10 mouse cellular contexts compared by ENCODE assay signal in genomic region chr4:35884946-35885460, GRCm38 (mm10).
DNase-seq lines count a peak whose midpoint lies in the region; ATAC-seq lines count a peak whose summit lies in the region.
"Had no signal": no experiment of that assay in that cellular context is flagged by ENCODE, and none has a peak within 500 bp of the region (broad histone marks: within the 10 kb centered on the region; RNA-seq: fewer than 3 reads in every experiment).

No protein-coding gene starts in this region.

- H3K36me3 ChIP-seq in hindbrain, embryonic 10.5 days, result no peaks in the 10 kb centered on the region
- H3K36me3 ChIP-seq in hindbrain, embryonic 12.5 days, result no peaks in the 10 kb centered on the region
- H3K36me3 ChIP-seq in midbrain, embryonic 11.5 days (ENCODE audit: control insufficient read depth, insufficient read depth, low read length), result no peaks in the 10 kb centered on the region
- no peaks in the 10 kb centered on the region for H3K36me3 ChIP-seq in midbrain, embryonic 15.5 days (replicated peaks)
- H3K36me3 ChIP-seq: stomach, embryonic 15.5 days had no signal

- H3K27ac ChIP-seq in hindbrain, embryonic 10.5 days, result no peak overlapping the region
- H3K27ac ChIP-seq in hindbrain, embryonic 12.5 days, result no peak overlapping the region
- no peak overlapping the region for H3K27ac ChIP-seq in midbrain, embryonic 11.5 days (ENCODE audit: low read depth, low read length)
- H3K27ac ChIP-seq in midbrain, embryonic 15.5 days, result no peak overlapping the region
- H3K27ac ChIP-seq: left cerebral cortex, adult 2 months; stomach, embryonic 15.5 days had no signal

- no peak overlapping the region for H3K4me2 ChIP-seq in hindbrain, embryonic 12.5 days (replicated peaks)
- no peak overlapping the region for H3K4me2 ChIP-seq in midbrain, embryonic 11.5 days
- H3K4me2 ChIP-seq in midbrain, embryonic 15.5 days, result no peak overlapping the region
- H3K4me2 ChIP-seq: stomach, embryonic 15.5 days had no signal

- H3K27me3 ChIP-seq in hindbrain, embryonic 10.5 days (ENCODE audit: insufficient read depth, poor library complexity, severe bottlenecking), result no peaks in the 10 kb centered on the region
- H3K27me3 ChIP-seq in hindbrain, embryonic 12.5 days, result no peaks in the 10 kb centered on the region
- H3K27me3 ChIP-seq in midbrain, embryonic 11.5 days (ENCODE audit: control insufficient read depth, insufficient read depth, low read length), result 0 out of 2 replicates have a peak, but pooled peaks cover 2% of the 10 kb centered on the region
- H3K27me3 ChIP-seq in midbrain, embryonic 15.5 days (replicated peaks), result no peaks in the 10 kb centered on the region
- H3K27me3 ChIP-seq: stomach, embryonic 15.5 days had no signal

- no peak for ATAC-seq in hindbrain, embryonic 12.5 days (ENCODE audit: low FRiP score)
- no peak for ATAC-seq in midbrain, embryonic 11.5 days (ENCODE audit: low FRiP score)
- ATAC-seq in midbrain, embryonic 15.5 days (replicated peaks), result no peak

- WGBS in hindbrain, embryonic 10.5 days, result 53% methylated on average over 3 of the region's 3 CpGs
- WGBS in hindbrain, embryonic 12.5 days, result 59% methylated on average over 3 of the region's 3 CpGs
- WGBS in midbrain, embryonic 11.5 days, result 48% methylated on average over 3 of the region's 3 CpGs
- 59% methylated on average over 3 of the region's 3 CpGs for WGBS in midbrain, embryonic 15.5 days

- H3K9ac ChIP-seq in hindbrain, embryonic 12.5 days, result no peak overlapping the region
- H3K9ac ChIP-seq in midbrain, embryonic 11.5 days (ENCODE audit: low read length), result no peak overlapping the region
- no peak overlapping the region for H3K9ac ChIP-seq in midbrain, embryonic 15.5 days
- H3K9ac ChIP-seq: stomach, embryonic 15.5 days had no signal

- no peaks in the 10 kb centered on the region for H3K9me3 ChIP-seq in hindbrain, embryonic 10.5 days
- no peaks in the 10 kb centered on the region for H3K9me3 ChIP-seq in hindbrain, embryonic 12.5 days (replicated peaks)
- H3K9me3 ChIP-seq in midbrain, embryonic 11.5 days (ENCODE audit: control insufficient read depth, low read length), result no peaks in the 10 kb centered on the region
- H3K9me3 ChIP-seq in midbrain, embryonic 15.5 days, result no peaks in the 10 kb centered on the region
- H3K9me3 ChIP-seq: stomach, embryonic 15.5 days had no signal

- peaks cover 16% of the 10 kb centered on the region for H3K4me1 ChIP-seq in hindbrain, embryonic 10.5 days (replicated peaks)
- no peaks in the 10 kb centered on the region for H3K4me1 ChIP-seq in hindbrain, embryonic 12.5 days
- H3K4me1 ChIP-seq in midbrain, embryonic 11.5 days (ENCODE audit: control insufficient read depth, insufficient read depth, low read length), result peaks cover 11% of the 10 kb centered on the region
- H3K4me1 ChIP-seq in midbrain, embryonic 15.5 days, result peaks cover 14% of the 10 kb centered on the region
- H3K4me1 ChIP-seq: stomach, embryonic 15.5 days had no signal

- no peak overlapping the region for H3K4me3 ChIP-seq in hindbrain, embryonic 10.5 days
- H3K4me3 ChIP-seq in hindbrain, embryonic 12.5 days, result no peak overlapping the region
- H3K4me3 ChIP-seq in midbrain, embryonic 11.5 days (ENCODE audit: low read depth, low read length), result no peak overlapping the region
- no peak overlapping the region for H3K4me3 ChIP-seq in midbrain, embryonic 15.5 days
- H3K4me3 ChIP-seq: left cerebral cortex, adult 2 months; stomach, embryonic 15.5 days had no signal

- DNase-seq in hindbrain, embryonic 10.5 days (ENCODE audit: low spot score), result peak; percentile 35
- DNase-seq in midbrain, embryonic 11.5 days (ENCODE audit: low spot score, missing footprints), result peak; percentile 94
- peak; percentile 72 for DNase-seq in embryo, embryonic 10 days (ENCODE audit: low spot score)
- peak; percentile 65 for DNase-seq in retina, embryonic 14.5 days (ENCODE audit: low spot score)
- no peak for DNase-seq in layer of hippocampus, postnatal 36 days
- no peak for DNase-seq in cerebellum, adult 9-10 months

Comparison
In these comparisons a context has a peak if more than half of its experiments do, and no peak if none do; other contexts are left out.
1. DNase-seq: peak in hindbrain, embryonic 10.5 days (single experiment), midbrain, embryonic 11.5 days (single experiment), embryo, embryonic 10 days (single experiment) and retina, embryonic 14.5 days (single experiment); none in layer of hippocampus, postnatal 36 days (0 of 2) and cerebellum, adult 9-10 months (single experiment).